Mouse (Mus musculus) urinary bladder, postnatal 10 days (tissue): ENCODE results near the gene Tenm2.

Source experiments
- DNase-seq: peaks from one replicate; pipeline ENCODE4 v3.0.0; 2022; ENCODE audit warnings: low spot score

Gene Tenm2

GRCm38 (mm10) chr11:36113326-36113725 lies 1122.4 kb downstream of the Tenm2 start:
- no peak for DNase-seq

GRCm38 (mm10) chr11:36108970-36109731 lies 1126.6 kb downstream of the Tenm2 start:
- no peak for DNase-seq

GRCm38 (mm10) chr11:36107840-36108239 lies 1127.9 kb downstream of the Tenm2 start:
- DNase-seq: no peak

GRCm38 (mm10) chr11:36106639-36107038 lies 1129.1 kb downstream of the Tenm2 start:
- DNase-seq: no peak

GRCm38 (mm10) chr11:36103556-36103955 lies 1132.2 kb downstream of the Tenm2 start:
- no peak for DNase-seq

GRCm38 (mm10) chr11:36096219-36096618 lies 1139.5 kb downstream of the Tenm2 start:
- no peak for DNase-seq

- no peak for DNase-seq
These were observed 1145.6 kb downstream of the Tenm2 start for GRCm38 (mm10) chr11:36090210-36090609.

- no peak for DNase-seq
These were observed 1154.2 kb downstream of the Tenm2 start for GRCm38 (mm10) chr11:36081399-36082053.

GRCm38 (mm10) chr11:36080766-36081165 lies 1155.0 kb downstream of the Tenm2 start:
- DNase-seq: no peak

GRCm38 (mm10) chr11:36078391-36078790 lies 1157.4 kb downstream of the Tenm2 start:
- no peak for DNase-seq

- DNase-seq: no peak
These were observed 1161.7 kb downstream of the Tenm2 start for GRCm38 (mm10) chr11:36074015-36074567.

- DNase-seq: no peak
These were observed 1162.5 kb downstream of the Tenm2 start for GRCm38 (mm10) chr11:36073074-36073818.

GRCm38 (mm10) chr11:36072646-36073045 lies 1163.1 kb downstream of the Tenm2 start:
- no peak for DNase-seq

GRCm38 (mm10) chr11:36072038-36072437 lies 1163.7 kb downstream of the Tenm2 start:
- no peak for DNase-seq

GRCm38 (mm10) chr11:36059325-36059843 lies 1176.4 kb downstream of the Tenm2 start:
- no peak for DNase-seq

GRCm38 (mm10) chr11:36056525-36056924 lies 1179.2 kb downstream of the Tenm2 start:
- DNase-seq: no peak

- DNase-seq: no peak
These were observed 1181.4 kb downstream of the Tenm2 start for GRCm38 (mm10) chr11:36054323-36054722.

GRCm38 (mm10) chr11:36053457-36053856 lies 1182.3 kb downstream of the Tenm2 start:
- DNase-seq: no peak

- no peak for DNase-seq
These were observed 1183.2 kb downstream of the Tenm2 start for GRCm38 (mm10) chr11:36052598-36052997.

GRCm38 (mm10) chr11:36052091-36052490 lies 1183.7 kb downstream of the Tenm2 start:
- no peak for DNase-seq

GRCm38 (mm10) chr11:36049547-36049946 lies 1186.2 kb downstream of the Tenm2 start:
- no peak for DNase-seq

- DNase-seq: no peak
These were observed 1190.0 kb downstream of the Tenm2 start for GRCm38 (mm10) chr11:36045681-36046276.
